Mouse (Mus musculus) megakaryocyte, adult 5-6 weeks (primary cell): Measurements from ENCODE around the gene Gm21969. TPM values are rescaled to one million over a fixed set of nuclear protein-coding genes. Genes with fewer than 3 reads are reported as not detected.

Experiments used
- total RNA-seq, 2 experiments: library from RNA; stranded (forward) in 1 of 2; stranded (reverse) in 1 of 2; fragments of 153-499, 151-499 nt in 1 of 2; fragments of 221-1000, 200-1000 nt in 1 of 2; gene quantifications; 2 replicates each; pipeline versions ENCODE4 v1.2.3 to v1.2.4; 2015 to 2017

Gene Gm21969
- total RNA-seq, 2 experiments from 2014 or later = not detected

Other genes starting within 250 kb of the Gm21969 start
- 0.83 and 1.6 TPM in 2 replicates for gene Iffo2, start 72.6 kb upstream of the Gm21969 start, total RNA-seq (2015)
- 2.1 and 2.7 TPM in 2 replicates for gene Iffo2, start 72.6 kb upstream of the Gm21969 start, total RNA-seq (2017)
- 4.9 and 5.7 TPM in 2 replicates for gene Aldh4a1, start 19.7 kb downstream of the Gm21969 start, total RNA-seq (2015)
- gene Aldh4a1, start 19.7 kb downstream of the Gm21969 start, total RNA-seq (2017) = 5.8 and 8.9 TPM in 2 replicates
- not detected in 2 replicates for gene Tas1r2, start 50.4 kb downstream of the Gm21969 start, total RNA-seq (2015)
- not detected in 2 replicates for gene Tas1r2, start 50.4 kb downstream of the Gm21969 start, total RNA-seq (2017)
- not detected in 2 replicates for gene Pax7, start 230.3 kb downstream of the Gm21969 start, total RNA-seq (2015)
- gene Pax7, start 230.3 kb downstream of the Gm21969 start, total RNA-seq (2017) = not detected in 2 replicates